Mouse (Mus musculus): ENCODE data around the gene Nmu. TPM values are rescaled to one million over a fixed set of nuclear protein-coding genes. Genes with fewer than 3 reads are reported as not detected.

The Nmu gene
- polyA plus RNA-seq, 1 experiment from 2014 or later = 0.35 TPM

DNA sequence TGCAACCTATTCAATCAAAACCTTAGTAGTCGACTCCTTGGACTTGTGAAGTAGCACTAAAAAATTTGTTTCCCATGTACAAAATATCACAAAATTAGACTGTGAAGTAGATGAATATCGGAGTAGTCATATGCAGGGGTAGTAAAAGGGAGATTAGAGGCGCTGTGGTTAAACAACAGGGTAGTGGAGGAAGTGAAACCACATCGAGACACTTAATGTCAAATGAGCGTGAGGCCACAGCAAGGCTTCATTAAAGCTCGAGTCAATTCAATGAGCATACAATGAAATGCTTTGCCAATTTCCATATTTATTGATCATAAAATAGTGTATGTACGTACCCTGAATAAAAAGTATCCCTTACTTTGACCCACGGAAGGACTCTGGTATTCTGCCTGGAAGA is 26.5 kb downstream of the Nmu start:
- WGBS = 85% methylated on average over 8 of the region's 8 CpGs
- H3K4me3 ChIP-seq (ENCODE audit: low read depth, low read length) = no peak overlapping the region
- no peak overlapping the region for H3K27ac ChIP-seq (replicated peaks; ENCODE audit: low read depth, low read length)
- H3K9ac ChIP-seq (replicated peaks; ENCODE audit: low read length) = no peak overlapping the region
- no peaks in the 10 kb centered on the region for H3K36me3 ChIP-seq (replicated peaks; ENCODE audit: control insufficient read depth, insufficient read depth, low read depth, low read length)
- no peaks in the 10 kb centered on the region for H3K27me3 ChIP-seq (ENCODE audit: control insufficient read depth, insufficient read depth, low read length)
- no peaks in the 10 kb centered on the region for H3K4me1 ChIP-seq (ENCODE audit: control insufficient read depth, insufficient read depth, low read length)
- DNase-seq (ENCODE audit: low spot score) (no peak), ATAC-seq (replicated peaks; ENCODE audit: insufficient number of reproducible peaks, low FRiP score, low TSS enrichment, low read depth) (no peak)
- H3K9me3 ChIP-seq (replicated peaks; ENCODE audit: control insufficient read depth, low read length) = no peaks in the 10 kb centered on the region
- no peak overlapping the region for H3K4me2 ChIP-seq (ENCODE audit: low read depth, low read length)

GRCm38 (mm10) chr5:76333833-76334232 is 29.8 kb downstream of the Nmu start:
- H3K36me3 ChIP-seq (replicated peaks; ENCODE audit: control insufficient read depth, insufficient read depth, low read depth, low read length) = no peaks in the 10 kb centered on the region
- no peaks in the 10 kb centered on the region for H3K27me3 ChIP-seq (ENCODE audit: control insufficient read depth, insufficient read depth, low read length)
- ATAC-seq (replicated peaks; ENCODE audit: insufficient number of reproducible peaks, low FRiP score, low TSS enrichment, low read depth) (no peak), DNase-seq (ENCODE audit: low spot score) (no peak)
- no peak overlapping the region for H3K9ac ChIP-seq (replicated peaks; ENCODE audit: low read length)
- no peaks in the 10 kb centered on the region for H3K9me3 ChIP-seq (replicated peaks; ENCODE audit: control insufficient read depth, low read length)
- 84% methylated on average over 4 of the region's 4 CpGs for WGBS
- no peak overlapping the region for H3K4me2 ChIP-seq (ENCODE audit: low read depth, low read length)
- no peaks in the 10 kb centered on the region for H3K4me1 ChIP-seq (ENCODE audit: control insufficient read depth, insufficient read depth, low read length)
- H3K4me3 ChIP-seq (ENCODE audit: low read depth, low read length) = no peak overlapping the region
- no peak overlapping the region for H3K27ac ChIP-seq (replicated peaks; ENCODE audit: low read depth, low read length)

DNA sequence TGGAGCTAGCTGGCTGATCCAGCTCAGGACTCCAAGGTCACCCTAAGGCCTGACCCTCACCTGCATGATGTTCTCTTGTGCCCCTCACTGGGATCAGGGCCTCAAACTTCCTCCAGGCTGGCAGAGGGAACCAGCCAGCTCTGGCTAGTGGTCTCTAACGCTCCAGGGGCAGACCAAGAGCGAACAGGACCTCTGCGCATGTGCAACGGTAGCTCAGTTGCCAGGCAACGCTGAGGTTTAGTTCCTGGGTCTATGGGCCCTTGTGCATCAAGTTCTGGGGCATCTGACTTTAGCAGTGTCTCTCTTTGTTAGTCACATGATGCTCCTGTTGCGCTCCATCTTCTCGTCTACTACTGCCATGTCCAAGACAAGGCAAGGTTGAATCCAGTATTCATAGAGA is 32.6 kb downstream of the Nmu start, which contains the start of gene Pdcl2:
Gene Pdcl2, minus strand, starts transcription at position 204 of the 400 bp plus-strand sequence.
- H3K4me1 ChIP-seq (ENCODE audit: control insufficient read depth, insufficient read depth, low read length) = no peaks in the 10 kb centered on the region
- DNase-seq (ENCODE audit: low spot score) (no peak), ATAC-seq (replicated peaks; ENCODE audit: insufficient number of reproducible peaks, low FRiP score, low TSS enrichment, low read depth) (no peak)
- no peaks in the 10 kb centered on the region for H3K27me3 ChIP-seq (ENCODE audit: control insufficient read depth, insufficient read depth, low read length)
- H3K9ac ChIP-seq (replicated peaks; ENCODE audit: low read length) = no peak within 1 kb of the TSS
- H3K9me3 ChIP-seq (replicated peaks; ENCODE audit: control insufficient read depth, low read length) = no peaks in the 10 kb centered on the region
- H3K4me3 ChIP-seq (ENCODE audit: low read depth, low read length) = no peak within 1 kb of the TSS
- H3K4me2 ChIP-seq (ENCODE audit: low read depth, low read length) = no peak within 1 kb of the TSS
- no peak within 1 kb of the TSS for H3K27ac ChIP-seq (replicated peaks; ENCODE audit: low read depth, low read length)
- no peaks in the 10 kb centered on the region for H3K36me3 ChIP-seq (replicated peaks; ENCODE audit: control insufficient read depth, insufficient read depth, low read depth, low read length)
- WGBS = 91% methylated on average over 7 of the region's 7 CpGs

GRCm38 (mm10) chr5:76327296-76327695 is 36.3 kb downstream of the Nmu start:
- Histone ChIP-seq H3K27me3 (ENCODE audit: control insufficient read depth, insufficient read depth, low read length) (no peaks in the 10 kb centered on the region), H3K4me3 (ENCODE audit: low read depth, low read length) (no peak overlapping the region), H3K36me3 (replicated peaks; ENCODE audit: control insufficient read depth, insufficient read depth, low read depth, low read length) (no peaks in the 10 kb centered on the region), H3K4me1 (ENCODE audit: control insufficient read depth, insufficient read depth, low read length) (no peaks in the 10 kb centered on the region), H3K9ac (replicated peaks; ENCODE audit: low read length) (no peak overlapping the region), H3K9me3 (replicated peaks; ENCODE audit: control insufficient read depth, low read length) (no peaks in the 10 kb centered on the region), H3K4me2 (ENCODE audit: low read depth, low read length) (no peak overlapping the region), H3K27ac (replicated peaks; ENCODE audit: low read depth, low read length) (no peak overlapping the region)
- DNase-seq (ENCODE audit: low spot score) (no peak), ATAC-seq (replicated peaks; ENCODE audit: insufficient number of reproducible peaks, low FRiP score, low TSS enrichment, low read depth) (no peak)
- WGBS = 50% methylated on average over 2 of the region's 2 CpGs

GRCm38 (mm10) chr5:76325113-76325512 is 38.5 kb downstream of the Nmu start:
- H3K36me3 ChIP-seq (replicated peaks; ENCODE audit: control insufficient read depth, insufficient read depth, low read depth, low read length) = no peaks in the 10 kb centered on the region
- no peaks in the 10 kb centered on the region for H3K9me3 ChIP-seq (replicated peaks; ENCODE audit: control insufficient read depth, low read length)
- WGBS = 89% methylated on average over 4 of the region's 4 CpGs
- 0 out of 2 replicates have a peak, but pooled peaks cover 3% of the 10 kb centered on the region for H3K4me1 ChIP-seq (ENCODE audit: control insufficient read depth, insufficient read depth, low read length)
- H3K4me3 ChIP-seq (ENCODE audit: low read depth, low read length) = no peak overlapping the region
- no peak for DNase-seq (ENCODE audit: low spot score)
- H3K9ac ChIP-seq (replicated peaks; ENCODE audit: low read length) = no peak overlapping the region
- no peaks in the 10 kb centered on the region for H3K27me3 ChIP-seq (ENCODE audit: control insufficient read depth, insufficient read depth, low read length)
- no peak for ATAC-seq (replicated peaks; ENCODE audit: insufficient number of reproducible peaks, low FRiP score, low TSS enrichment, low read depth)
- H3K27ac ChIP-seq (replicated peaks; ENCODE audit: low read depth, low read length) = no peak overlapping the region
- H3K4me2 ChIP-seq (ENCODE audit: low read depth, low read length) = no peak overlapping the region

DNA sequence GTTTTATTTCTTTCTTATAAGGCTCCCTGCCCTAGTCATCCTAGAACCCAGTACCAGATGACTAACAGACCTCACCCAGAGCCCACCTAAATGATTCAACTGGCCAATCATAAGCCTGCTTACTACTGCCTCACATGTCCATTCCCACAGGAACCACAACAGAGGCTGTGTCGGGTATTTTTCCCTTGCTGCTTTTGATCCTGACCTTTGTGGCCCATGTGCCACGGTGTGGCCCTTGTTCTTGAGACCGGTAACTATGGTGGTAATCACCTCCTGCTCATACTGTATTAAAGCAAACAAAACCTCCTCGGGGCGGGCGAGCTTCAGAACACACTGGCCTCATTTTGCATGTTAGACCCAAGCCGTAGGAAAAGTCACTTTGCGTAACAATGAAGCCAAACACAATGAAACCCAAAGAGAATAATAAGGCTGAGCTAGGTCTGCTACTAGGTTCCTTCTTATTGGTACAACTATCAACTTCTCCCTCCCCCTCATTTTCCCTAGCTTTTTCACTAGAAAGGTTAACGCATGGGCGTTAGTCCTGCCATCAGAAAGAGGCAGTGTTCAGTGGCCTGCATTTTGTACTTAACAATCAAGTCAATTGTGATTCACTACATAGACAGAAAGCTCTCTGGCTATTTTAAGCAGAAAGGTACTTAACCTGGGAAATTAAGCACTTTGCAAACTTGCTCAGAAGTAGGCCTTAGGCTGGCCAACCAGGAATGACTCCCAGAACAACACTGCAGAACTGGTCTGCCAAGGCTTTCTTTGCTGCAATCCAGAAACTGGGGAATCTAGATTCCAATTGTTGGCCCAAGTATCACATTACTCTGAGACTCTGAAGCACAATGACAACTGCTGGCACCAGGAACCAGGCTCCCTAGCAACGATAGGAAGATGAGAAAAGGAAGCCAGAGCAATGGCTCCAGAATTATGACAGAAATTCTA is 42.1 kb downstream of the Nmu start:
- Histone ChIP-seq H3K27ac (replicated peaks; ENCODE audit: low read depth, low read length) (no peak overlapping the region), H3K4me2 (ENCODE audit: low read depth, low read length) (no peak overlapping the region), H3K4me3 (ENCODE audit: low read depth, low read length) (no peak overlapping the region), H3K9me3 (replicated peaks; ENCODE audit: control insufficient read depth, low read length) (no peaks in the 10 kb centered on the region), H3K9ac (replicated peaks; ENCODE audit: low read length) (no peak overlapping the region), H3K27me3 (ENCODE audit: control insufficient read depth, insufficient read depth, low read length) (no peaks in the 10 kb centered on the region), H3K4me1 (ENCODE audit: control insufficient read depth, insufficient read depth, low read length) (0 out of 2 replicates have a peak, but pooled peaks cover 3% of the 10 kb centered on the region), H3K36me3 (replicated peaks; ENCODE audit: control insufficient read depth, insufficient read depth, low read depth, low read length) (no peaks in the 10 kb centered on the region)
- 37% methylated on average over 11 of the region's 11 CpGs for whole genome bisulfite sequencing
- ATAC-seq (replicated peaks; ENCODE audit: insufficient number of reproducible peaks, low FRiP score, low TSS enrichment, low read depth) = no peak
- DNase-seq (ENCODE audit: low spot score) = peak; percentile 39

DNA sequence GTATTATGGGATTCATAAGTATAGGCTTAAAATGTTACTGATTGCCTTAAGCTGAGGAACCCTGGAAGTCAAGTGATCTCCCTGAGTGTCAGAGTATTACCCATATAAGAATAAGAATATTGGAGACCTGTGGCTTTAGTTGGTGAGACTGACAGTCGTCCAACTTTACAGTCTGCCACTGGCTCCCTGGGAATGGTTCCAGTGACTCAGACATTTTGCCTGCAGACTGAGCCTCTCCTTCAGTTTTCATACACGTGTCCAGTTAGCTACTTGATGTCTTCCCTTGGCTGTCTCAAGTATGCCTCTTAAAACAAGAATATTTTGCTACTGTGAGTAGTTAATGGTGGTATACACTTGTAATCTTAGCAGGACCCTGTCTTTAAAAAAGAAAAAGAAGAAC is 55.4 kb downstream of the Nmu start:
- no peaks in the 10 kb centered on the region for H3K4me1 ChIP-seq (ENCODE audit: control insufficient read depth, insufficient read depth, low read length)
- no peak overlapping the region for H3K27ac ChIP-seq (replicated peaks; ENCODE audit: low read depth, low read length)
- DNase-seq (ENCODE audit: low spot score) = no peak
- no peak overlapping the region for H3K9ac ChIP-seq (replicated peaks; ENCODE audit: low read length)
- H3K9me3 ChIP-seq (replicated peaks; ENCODE audit: control insufficient read depth, low read length) = no peaks in the 10 kb centered on the region
- no peak for ATAC-seq (replicated peaks; ENCODE audit: insufficient number of reproducible peaks, low FRiP score, low TSS enrichment, low read depth)
- no peak overlapping the region for H3K4me2 ChIP-seq (ENCODE audit: low read depth, low read length)
- WGBS = 56% methylated on average over 2 of the region's 2 CpGs
- no peaks in the 10 kb centered on the region for H3K27me3 ChIP-seq (ENCODE audit: control insufficient read depth, insufficient read depth, low read length)
- H3K36me3 ChIP-seq (replicated peaks; ENCODE audit: control insufficient read depth, insufficient read depth, low read depth, low read length) = no peaks in the 10 kb centered on the region
- H3K4me3 ChIP-seq (ENCODE audit: low read depth, low read length) = no peak overlapping the region

GRCm38 (mm10) chr5:76306261-76306660 is 57.3 kb downstream of the Nmu start:
- H3K9ac ChIP-seq (replicated peaks; ENCODE audit: low read length) = no peak overlapping the region
- H3K27me3 ChIP-seq (ENCODE audit: control insufficient read depth, insufficient read depth, low read length) = no peaks in the 10 kb centered on the region
- no peaks in the 10 kb centered on the region for H3K36me3 ChIP-seq (replicated peaks; ENCODE audit: control insufficient read depth, insufficient read depth, low read depth, low read length)
- no peaks in the 10 kb centered on the region for H3K4me1 ChIP-seq (ENCODE audit: control insufficient read depth, insufficient read depth, low read length)
- no peak overlapping the region for H3K27ac ChIP-seq (replicated peaks; ENCODE audit: low read depth, low read length)
- WGBS = 70% methylated on average over 3 of the region's 3 CpGs
- no peak overlapping the region for H3K4me2 ChIP-seq (ENCODE audit: low read depth, low read length)
- H3K9me3 ChIP-seq (replicated peaks; ENCODE audit: control insufficient read depth, low read length) = no peaks in the 10 kb centered on the region
- no peak overlapping the region for H3K4me3 ChIP-seq (ENCODE audit: low read depth, low read length)
- no peak for ATAC-seq (replicated peaks; ENCODE audit: insufficient number of reproducible peaks, low FRiP score, low TSS enrichment, low read depth)
- no peak for DNase-seq (ENCODE audit: low spot score)

All from embryonic facial prominence, embryonic 11.5 days (tissue).